Mouse (Mus musculus) heart, postnatal 0 days (tissue): Measurements from ENCODE around the gene Krt20.

ENCODE experiments used
- CTCF ChIP-seq: IDR thresholded peaks from 2 replicates; pipeline ENCODE4 v1.5.1; 2016; ENCODE audit warnings: antibody characterized with exemption, control low read depth, low read depth
- EP300 ChIP-seq: IDR thresholded peaks from 2 replicates; pipeline ENCODE4 v1.6.1; 2016; ENCODE audit warnings: antibody characterized with exemption, low read depth

DNA sequence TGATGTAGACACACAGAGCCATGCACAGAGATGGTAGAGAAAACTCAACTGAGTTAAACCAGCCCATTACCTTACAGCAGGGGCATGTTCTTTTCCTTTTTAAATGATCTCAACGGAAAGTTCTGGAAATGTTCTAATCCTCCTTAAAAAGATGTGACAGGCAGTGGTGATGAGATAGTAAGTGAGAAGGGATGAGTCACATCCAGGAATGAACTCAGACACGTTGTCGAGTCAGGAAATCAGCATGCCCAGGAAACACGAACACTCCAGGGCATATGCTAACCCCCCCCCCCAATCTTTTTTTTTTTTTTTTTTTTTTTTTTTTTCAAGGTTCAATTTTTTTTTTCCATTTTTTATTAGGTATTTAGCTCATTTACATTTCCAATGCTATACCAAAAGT, 34.5 kb upstream of the Krt20 start:
- no peak for TF ChIP-seq CTCF
- TF ChIP-seq EP300, result no peak
